Mouse (Mus musculus) layer of hippocampus, postnatal 10 days (tissue): Measurements from ENCODE around the gene Slc25a44. TPM values are rescaled to one million over a fixed set of nuclear protein-coding genes. Genes with fewer than 3 reads are reported as not detected.
"Not testable (repeated sequence)": the region's sequence is repeated elsewhere in the genome, so short reads cannot be mapped to it uniquely, and the experiment has no call there.

Experiments used
- DNase-seq, 2 experiments: peaks; one replicate each; pipeline ENCODE4 v3.0.0; 2021; ENCODE audit warnings: low spot score in 2 of 2
- total RNA-seq, 2 experiments: library from RNA; stranded (reverse); gene quantifications; 2 replicates each; pipeline ENCODE4 v1.2.3; 2021

The Slc25a44 gene
- total RNA-seq, 2 experiments from 2014 or later: 54.1 to 58.1 TPM

DNA sequence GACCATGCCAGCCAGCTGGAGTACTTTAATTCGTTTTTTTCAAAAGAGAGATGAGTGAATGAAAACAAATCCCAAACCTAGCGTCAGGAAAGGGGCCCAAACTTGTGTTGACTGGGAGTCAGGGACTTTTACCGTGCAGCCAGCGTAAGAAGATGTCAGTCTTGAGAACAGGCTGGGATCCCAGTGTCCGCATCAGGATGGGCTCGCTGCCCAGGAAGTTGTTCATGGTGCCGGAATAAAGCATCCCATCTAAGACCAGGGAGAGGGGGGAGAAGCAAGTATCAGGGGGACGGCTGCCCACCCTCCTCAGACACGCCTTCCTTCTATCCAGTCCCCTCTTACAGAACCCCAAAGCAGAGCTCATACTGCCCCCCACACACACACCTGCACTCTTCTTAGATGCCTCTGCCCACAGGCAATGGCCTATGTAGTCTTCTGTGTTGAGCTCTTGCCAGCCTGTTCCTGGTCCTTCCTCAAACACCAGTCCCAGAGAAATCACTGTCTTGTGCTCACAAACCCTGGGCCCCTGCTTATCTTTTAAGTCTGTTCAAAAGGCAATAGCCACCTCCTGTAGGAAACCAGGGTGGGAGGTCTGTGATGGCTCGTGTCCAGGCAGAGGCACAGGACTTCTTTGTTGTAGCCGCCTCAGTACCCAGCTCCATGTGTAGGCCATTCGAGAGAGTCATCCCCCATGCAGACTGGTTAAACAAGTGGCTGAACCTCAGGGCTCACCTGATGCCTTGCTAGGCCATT is 25.6 kb upstream of the Slc25a44 start:
- no peak for DNase-seq

DNA sequence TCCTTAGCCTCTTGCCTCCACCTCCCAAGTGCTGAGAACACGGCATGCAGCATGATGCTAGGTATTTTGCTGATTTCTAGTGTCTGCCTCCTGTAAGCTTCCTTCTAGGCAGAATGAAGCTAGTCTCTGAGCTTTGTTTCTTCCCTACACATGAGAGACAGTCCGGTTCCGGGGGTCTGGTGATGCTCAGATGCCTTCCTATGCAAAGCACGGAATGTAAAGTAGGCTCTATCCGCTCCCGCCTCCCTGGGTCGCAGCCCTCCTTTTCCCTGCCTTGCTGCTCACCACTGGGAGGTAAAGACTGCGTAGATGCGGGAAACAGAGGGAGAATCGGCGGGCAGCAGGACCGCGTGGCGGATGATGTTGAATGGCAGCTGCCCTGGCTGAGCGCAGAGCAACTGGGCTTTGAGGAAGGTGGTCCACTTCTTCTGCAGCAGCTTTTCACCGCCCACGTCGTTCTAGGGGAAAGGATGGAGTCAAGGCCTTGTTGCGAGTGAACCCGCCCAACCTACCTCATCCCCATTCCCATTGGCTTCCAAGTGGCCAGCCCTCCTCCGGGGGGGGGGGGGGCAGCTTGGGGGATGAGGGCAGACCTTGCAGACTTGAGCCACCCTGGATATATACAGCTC is 24.6 kb upstream of the Slc25a44 start:
- peak; percentile 37 for DNase-seq

DNA sequence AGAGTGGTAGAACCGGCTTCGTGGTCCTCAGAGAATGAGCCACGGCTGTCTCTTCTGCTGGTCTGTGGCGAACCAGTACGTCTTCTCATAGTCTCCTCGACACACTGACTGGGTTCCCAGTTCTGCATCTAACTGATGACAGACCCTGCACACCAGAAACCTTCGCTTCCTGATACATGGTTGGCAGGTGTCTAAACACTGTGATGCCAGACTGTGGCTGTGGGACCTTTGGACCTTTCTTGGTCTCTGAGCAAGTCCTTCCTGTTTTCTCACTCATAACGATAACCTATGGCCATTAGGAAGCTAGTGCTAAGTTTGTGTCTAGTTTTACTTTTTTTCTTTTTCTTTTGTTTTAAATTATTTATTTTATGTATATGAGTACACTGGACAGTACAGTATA is 23.5 kb upstream of the Slc25a44 start:
- DNase-seq: no peak

DNA sequence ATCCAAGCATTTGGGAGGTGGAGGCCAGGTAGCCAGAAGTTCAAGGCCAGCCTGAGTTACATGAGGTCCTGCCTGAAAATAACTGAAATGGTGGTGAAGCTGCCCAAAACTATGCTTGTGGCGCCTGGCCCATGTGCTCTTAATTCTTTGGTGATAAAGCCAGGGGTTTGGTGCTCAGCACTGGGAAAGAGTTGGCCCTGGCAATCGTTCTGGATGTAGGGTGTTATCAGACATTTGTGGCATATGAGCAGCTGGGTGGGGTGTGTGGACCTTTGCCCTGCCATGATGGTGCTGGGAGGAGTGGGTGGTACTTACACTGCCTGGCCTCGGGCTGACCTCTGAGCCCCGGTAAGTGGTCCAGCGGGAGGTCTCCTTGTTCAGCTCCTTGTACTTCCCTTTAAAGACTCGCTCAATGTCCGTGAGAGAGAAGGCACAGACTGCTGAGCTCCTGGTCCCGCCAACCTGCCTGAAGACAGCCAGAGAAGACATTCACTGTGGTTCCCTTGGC is 22.8 kb upstream of the Slc25a44 start:
- no peak for DNase-seq

DNA sequence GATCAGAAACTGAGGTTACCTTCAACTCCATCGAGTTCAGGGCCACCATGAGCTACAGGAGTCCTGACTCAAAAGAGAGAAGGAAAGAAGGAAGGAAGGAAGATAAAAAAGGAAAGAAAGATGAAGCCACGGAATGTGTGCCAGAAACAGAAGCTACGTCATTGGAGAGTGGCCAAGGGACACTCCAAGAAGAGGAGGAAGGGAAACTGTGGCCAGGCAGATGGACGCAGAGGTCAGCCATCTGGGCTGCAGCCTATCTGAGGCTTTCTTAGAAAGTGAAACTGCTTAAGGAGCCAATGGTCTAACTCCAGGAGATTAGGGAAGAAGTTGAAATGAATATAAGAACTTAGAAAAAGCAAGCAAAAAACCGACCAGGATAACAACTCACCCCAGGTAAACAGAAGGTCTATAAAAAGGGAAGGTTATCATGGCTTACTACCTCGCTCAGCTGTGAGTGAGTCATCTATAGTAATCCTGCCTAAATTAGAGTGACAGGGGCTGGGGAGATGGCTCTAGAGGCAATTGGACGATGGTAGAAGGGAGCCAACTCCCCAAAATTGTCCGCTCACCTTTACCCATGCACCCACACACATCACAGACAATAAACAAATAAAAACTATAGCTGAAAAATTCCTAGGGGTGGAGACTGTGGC is 21.7 kb upstream of the Slc25a44 start:
- no peak for DNase-seq

DNA sequence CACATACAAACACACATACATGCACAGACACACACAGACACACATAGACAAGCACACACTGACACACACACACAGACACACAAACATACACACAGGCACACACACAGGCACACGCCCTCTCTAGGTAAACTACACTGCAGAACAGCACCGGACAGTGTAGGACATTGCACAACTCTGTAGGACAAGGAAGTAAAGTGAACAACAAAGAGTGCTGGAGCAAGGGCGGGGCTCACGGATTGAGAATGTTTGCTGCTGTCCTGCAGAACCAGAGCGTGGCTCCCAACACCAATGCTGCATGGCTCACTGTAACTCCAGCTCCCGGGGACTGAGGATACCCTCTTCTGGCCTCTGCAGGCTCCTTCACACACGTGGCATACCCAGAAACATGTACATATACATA is 17.9 kb upstream of the Slc25a44 start:
- DNase-seq: no peak

DNA sequence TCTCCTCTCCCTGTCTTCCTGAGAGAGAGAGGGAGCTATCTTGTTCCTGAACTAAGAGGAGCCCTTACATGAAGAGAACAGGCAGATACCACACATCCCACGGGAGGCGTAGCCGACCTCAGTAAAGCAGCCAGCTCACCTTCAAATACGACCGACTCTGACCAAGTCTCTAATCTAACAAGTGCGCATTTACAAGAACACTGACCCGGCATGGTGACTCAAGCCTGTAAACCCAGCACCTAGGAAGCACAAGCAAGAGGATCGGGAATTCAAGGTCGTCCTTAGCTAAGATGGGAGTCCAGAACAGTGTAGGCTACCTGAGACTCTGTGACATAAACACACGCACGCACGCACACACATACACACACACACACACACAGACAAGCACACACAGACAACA is 17.5 kb upstream of the Slc25a44 start:
- DNase-seq: no peak

DNA sequence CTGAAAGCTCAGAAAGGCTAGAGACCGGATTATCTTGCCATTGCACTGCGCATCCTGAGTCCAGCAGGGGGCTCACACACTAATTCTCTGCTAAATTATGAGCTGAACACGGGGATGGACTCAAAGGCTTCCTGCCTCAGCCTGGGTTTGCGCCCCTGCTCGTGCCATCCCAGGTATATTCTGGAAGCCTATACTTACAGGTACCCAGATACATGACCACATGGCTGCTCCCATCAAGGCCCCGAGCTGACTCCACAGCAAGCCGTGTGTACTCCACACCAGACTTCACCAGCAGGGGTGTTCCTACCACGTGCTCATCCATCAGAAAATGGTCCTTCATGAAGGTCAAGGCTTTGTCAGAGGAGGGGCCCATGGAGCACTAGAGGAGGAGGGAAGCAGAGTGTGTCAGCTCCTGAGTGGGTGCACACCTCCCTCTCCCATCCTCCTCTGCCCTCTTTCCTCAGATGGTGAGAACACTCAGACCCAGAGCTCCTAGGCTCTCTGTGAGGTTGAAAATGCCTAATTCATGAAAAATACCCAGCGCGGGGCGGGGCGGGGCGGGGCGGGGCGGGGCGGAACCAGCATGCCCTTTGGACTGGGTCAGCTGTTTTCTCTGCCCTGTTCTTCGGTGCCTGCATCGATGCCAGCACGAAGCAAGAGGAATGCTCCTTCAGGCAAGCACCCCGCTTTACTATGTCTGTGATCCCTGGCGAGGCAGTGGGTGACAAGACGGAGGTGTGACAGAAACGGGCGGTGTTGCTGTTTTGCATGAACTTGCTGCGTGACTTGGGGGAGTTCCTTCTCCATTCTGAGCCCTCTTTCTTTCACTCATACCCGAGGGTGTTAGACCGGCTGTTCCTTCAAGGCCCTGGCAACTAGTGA is 15.8 kb upstream of the Slc25a44 start:
- DNase-seq: peak; percentile 56 to 66

DNA sequence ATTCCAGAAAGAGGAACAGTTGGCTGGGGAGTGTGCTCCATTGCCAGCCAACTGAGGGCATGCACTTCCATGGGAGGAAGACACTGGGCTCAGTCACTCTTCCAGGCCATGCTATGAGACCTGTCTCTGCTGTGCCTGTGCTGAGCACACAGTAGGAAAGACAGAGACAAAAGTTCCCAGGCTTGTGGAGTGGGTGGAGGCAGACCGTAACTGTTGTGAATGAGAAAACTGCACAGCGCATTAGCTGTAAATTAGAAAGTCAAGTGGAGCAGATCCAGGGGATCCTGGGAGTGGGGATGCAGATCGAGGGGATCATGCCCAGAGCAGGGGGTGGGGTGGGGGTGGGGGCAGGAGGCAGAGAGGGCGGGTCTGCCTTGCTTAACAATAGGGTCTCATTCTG is 14.6 kb upstream of the Slc25a44 start:
- DNase-seq: no peak

DNA sequence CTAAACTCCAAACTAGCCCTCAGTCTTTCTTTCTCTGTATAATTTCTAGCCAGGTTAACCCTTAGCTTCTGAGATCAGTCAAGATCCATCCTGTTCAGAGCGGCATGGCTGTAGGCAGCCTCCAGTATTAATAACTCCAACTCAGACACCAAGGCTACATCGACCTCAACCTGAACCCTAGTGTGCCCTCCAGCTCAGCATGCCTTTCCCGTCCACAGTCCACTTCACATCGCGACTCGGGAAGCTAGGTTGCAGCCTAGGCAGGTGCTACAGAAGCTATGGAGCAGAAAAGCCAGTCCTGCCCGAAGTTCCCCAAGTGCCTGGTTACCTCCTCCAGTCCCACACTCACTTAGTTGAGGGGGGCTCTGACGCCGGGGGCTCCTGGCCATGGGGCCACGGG is 12.5 kb upstream of the Slc25a44 start:
- DNase-seq: no peak

DNA sequence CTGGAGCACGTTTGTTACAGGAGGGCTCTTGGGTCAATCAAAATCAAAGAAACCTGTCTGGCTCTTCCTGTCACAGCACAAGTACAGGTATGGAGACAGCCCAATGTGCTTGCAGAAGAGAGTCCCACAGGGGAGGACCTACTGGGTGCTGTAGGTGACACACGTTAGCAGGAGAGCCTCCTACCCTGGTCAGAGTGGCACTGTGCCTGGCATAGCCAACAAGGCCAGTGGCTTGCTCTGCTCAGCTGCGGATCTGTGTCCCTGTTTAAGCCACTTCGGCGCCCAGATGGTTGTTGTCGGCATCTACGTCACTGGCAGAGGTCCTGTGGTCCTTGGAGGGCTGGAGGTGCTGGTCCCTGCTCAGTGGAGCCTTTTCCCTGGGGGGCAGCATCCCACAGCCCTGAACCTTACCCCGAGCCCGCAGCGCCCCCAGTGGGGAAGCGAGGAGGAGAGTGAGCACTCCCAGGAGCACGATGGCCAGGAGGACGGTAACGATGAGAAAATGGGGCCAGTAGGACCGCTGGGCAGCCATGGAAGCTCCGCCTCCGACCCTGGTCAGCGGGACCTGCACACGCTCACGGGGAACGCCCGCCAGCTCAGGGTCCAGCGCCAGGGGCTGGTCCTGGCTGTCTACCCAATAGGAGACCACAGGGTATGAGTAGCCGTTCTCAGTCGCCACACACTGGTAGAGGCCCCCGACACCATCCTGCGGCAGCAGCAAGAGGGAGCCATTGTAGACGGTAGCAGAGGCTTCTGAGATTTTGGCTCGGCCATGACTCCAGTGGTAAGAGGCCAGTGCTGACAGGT is 11.7 kb upstream of the Slc25a44 start:
- peak; percentile 69 to 78 for DNase-seq

DNA sequence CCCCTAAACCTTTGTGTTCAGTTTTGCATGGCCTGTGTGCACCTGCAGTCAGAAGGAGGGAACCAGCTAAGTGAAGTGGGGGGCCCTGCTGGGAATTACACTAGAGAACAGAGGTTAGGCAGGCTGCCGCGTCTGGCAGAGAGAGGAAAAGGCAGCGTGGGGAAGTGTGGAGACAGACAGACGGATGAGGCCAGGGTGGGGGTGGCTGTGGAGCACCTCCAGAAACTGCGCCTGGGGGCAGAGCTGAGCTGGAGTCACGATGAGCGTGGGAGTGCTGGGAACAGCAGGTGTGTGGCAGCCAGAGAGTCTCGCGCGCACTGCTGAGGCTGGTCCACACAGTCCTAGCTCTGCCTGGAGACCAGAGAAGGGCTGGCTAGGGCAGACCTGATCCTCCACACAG is 10.6 kb upstream of the Slc25a44 start:
- DNase-seq: peak; percentile 48 to 60

DNA sequence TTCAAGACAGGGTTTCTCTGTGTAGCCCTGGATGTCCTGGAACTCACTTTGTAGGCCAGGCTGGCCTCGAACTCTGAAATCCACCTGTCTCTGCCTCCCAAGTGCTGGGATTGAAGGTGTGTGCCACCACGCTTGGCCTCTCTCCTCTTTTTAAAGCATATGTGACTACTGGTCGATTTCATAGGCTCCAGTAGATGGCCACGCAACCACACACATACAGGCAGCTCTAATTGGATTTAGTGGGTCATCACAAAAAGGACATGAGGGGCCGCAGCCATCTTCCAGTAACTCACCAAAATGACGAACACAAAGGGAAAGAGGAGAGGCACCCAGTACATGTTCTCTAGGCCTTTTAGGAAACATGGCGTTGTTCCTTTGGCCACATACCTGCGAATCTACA is 3.7 kb upstream of the Slc25a44 start:
- not testable (repeated sequence) for DNase-seq

DNA sequence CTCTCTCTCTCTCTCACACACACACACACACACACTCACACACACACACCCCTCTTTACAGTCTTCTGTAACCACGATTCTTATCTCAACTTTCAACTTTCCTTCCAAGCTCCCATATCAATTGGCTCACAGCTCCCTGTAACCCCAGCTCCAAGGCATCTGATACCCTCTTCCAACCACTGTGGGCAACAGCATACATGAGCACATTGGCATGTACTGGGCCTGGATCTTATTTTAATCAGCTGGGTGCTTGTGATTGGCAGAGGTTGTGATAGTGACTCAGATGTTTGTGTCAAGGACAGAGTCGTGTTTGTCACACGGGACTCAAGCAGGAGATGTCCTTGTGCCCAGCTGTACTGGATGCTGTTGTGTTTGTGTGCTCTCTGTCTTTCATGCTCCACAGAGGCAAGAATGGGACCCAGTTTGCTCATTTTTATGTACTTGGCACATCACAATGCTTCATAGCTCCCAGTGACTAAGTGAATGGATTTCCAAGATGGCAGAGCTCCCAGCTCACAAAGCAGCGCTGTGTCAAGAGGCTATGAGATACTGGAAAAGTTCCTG is 2.5 kb upstream of the Slc25a44 start:
- no peak for DNase-seq

DNA sequence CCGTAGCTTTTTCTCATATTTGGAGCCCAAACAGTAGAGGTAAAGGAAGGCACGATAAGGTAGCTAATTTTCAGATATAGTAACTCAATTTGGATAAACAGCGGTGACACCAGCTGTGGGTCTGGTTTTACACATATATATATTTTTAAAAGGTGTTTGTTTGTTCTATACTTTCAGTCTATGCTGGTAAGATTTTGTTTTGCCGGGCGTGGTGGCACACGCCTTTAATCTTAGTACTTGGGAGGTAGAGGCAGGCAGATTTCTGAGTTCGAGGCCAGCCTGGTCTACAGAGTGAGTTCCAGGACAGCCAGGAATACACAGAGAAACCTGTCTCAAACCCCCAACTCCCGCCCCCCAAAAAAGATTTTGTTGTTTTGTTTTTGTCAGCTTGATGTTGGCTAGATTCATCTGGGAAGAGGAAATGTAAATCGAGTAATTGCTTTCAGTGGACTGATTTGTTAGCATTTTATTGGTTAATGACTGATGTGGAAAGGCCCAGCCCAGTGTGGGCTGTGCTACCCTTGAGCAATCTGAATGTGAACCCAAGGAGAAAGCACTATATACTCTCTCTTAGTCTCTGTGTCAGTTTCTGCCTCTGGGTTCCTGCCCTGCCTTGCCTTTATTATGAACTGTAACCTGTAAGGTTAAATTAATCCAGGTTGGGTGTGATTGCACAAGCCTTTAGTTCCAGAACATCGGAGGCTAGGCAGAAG is 925 bp upstream of the Slc25a44 start:
- DNase-seq: no peak

DNA sequence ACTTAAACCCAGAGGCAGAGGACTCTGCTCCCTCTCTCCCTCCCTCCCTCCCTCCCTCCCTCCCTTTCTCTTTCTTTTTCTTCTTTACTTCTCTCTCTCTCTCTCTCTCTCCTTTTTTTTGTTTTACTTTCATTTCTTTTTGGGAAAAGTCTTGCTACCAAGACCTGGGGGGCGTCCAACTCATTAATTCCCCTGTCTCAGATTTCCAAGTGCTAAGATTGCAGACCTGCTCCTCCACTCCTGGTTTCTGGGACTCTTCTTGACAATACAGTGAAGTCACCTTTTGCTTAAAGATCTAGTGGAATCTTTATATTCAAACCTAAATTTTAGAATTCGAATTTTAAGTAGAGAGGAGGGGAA is 371 bp upstream of the Slc25a44 start:
- no peak for DNase-seq

DNA sequence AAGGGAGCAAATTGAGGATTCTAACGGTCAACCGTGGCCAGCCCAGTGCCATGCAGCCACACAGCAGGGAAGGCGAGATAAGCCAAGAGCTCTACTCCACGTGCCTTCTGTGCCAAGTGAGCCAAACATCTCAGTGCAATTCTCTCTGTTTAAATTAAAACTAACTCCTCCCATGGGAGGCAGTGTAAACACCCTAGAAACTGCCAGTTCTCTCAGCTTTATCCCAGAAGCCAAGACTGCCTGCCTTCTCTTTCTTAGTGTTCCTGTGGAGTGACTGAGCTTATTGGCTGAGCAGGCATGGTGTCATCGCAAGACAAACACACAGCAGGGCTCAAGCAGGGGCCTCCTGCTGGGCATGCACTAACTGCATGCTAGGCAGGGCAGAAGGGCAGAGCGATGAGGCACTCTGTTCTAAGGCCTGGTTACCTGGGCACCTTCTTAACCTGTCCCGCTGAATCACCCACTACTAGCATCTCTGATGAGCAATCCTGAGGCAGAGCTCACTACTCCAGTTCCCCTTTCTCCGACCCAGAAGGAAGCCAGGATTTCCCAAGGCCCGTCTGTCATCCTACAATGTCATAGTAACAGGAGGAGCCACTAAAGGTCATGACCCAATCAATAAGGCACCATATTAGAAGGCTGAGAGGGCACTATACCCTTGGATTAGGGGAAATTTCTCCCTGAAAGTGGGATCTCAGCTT is 2.8 kb downstream of the Slc25a44 start:
- no peak for DNase-seq

DNA sequence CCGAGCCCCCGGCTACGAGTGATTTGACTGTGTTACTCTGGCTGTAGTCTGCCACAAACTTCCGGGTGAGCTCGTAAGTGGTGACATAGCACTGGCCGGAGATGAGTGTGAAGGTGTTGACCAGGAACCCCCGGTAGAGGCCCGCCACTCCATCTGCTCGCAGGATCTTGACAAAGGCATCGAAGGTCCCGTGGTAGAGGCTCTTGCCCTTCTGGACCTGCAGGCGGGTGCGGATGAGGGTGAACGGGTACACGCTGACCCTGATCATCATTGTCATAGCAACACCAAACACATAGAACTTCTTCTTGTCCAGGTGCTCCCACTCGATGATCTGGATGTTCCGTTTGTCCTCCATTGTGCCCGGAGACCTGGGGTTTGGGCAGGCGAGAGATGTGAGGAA is 4.2 kb downstream of the Slc25a44 start:
- no peak for DNase-seq

DNA sequence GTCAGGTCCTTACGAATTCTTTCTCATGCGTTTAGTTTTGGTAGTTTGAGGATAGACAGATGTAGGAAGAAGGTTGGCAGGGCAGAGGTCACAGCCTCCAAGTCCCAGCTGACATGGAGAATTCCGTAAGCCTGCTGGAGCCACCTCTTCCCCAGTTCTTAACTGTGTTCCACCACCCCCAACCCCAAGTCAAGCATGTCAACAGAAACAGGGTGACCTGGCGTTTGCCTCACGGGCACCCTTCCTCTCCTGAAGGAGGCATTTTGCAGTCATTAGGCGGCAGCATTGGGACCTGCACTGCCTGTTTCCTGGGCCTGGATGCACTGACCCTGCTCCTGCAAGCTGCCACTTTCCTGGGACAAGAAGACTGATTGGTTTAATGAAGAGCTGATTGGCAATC is 6.9 kb downstream of the Slc25a44 start:
- no peak for DNase-seq
